Mouse (Mus musculus): Measurements from ENCODE around the gene Frmd4a.

DNA sequence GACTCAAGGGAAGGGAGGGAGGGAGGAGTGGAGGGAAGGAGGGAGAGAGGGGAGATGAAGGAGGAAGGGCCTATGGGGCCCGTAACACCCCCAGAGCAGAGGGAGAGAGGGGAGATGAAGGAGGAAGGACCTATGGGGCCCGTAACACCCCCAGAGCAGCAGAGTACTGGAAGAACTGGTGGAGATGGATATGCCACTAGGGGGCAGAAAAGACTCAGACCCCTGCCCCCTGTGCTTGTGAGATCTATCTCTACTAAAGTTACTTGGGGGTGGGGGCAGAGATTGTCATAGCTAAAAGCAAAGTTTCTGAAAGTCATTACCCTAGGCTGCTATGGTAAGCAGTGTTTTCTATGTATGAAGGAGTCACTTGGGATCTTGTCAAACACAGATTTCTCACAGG lies 299.1 kb downstream of the Frmd4a start:
- TF ChIP-seq POLR2A (IDR thresholded peaks at IDR 0.05; ENCODE audit: borderline replicate concordance, extremely low read depth, insufficient read depth, insufficient read length, poor library complexity, severe bottlenecking): no peak
- peak; percentile 45; the same call in 1 of the 2 replicates for TF ChIP-seq CTCF (IDR thresholded peaks at IDR 0.05; ENCODE audit: borderline replicate concordance, extremely low read depth, insufficient read depth, insufficient read length)
